Mouse (Mus musculus) heart, adult 2 months (tissue): ENCODE data around the gene Slc44a2.

ENCODE experiments used
- CTCF ChIP-seq: fragments of 200-600 bp; IDR thresholded peaks from 2 replicates; pipeline ENCODE4 v1.8.1; 2022; ENCODE audit warnings: antibody characterized with exemption, mild to moderate bottlenecking, moderate library complexity
- EP300 ChIP-seq: fragments of 200-500 bp; IDR thresholded peaks from 2 replicates; pipeline ENCODE4 v1.6.1; 2011; ENCODE audit warnings: low read depth, low read length, control low read depth; ENCODE audit not compliant: insufficient read depth
- POLR2A ChIP-seq: fragments of 200-500 bp; IDR thresholded peaks from 2 replicates; pipeline ENCODE4 v1.6.1; 2011; ENCODE audit warnings: mild to moderate bottlenecking, low read depth, low read length, control low read depth; ENCODE audit not compliant: insufficient read depth

DNA sequence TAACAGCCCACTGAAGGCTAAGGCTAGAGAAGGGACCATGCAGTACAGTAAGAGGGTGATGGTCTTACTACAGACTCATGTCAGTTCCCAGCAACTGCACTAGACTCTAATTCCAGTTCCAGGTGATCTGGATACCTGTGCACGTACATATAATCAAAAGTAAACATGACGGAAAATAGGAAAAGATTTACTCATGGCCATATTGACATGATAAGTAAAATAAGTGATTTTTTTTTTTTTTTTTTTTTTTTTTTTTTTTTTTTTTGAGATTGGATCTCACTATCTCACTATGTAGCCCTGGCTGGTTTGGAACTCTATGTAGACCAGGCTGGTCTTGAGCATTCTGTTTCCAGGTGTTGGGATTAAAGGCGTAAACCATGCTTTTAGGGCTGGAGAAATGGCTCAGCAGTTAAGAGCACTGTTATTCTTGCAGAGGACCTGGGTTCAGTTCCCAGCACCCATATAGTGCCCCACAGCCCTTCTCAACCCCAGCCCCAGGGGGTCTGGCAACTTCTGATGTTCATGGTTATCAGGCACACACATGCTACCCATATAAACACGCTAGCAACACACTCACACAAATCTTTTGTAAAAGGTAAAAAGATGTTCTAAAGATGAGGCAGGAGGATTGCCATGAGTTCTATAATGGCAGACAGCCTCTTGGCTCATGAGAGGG, 31.3 kb downstream of the Slc44a2 start:
- TF ChIP-seq POLR2A = no peak
- TF ChIP-seq CTCF = no peak
- no peak for TF ChIP-seq EP300
